Mouse (Mus musculus) forebrain, embryonic 11.5 days (tissue): ENCODE results near the gene Slc9a2. TPM values are rescaled to one million over a fixed set of nuclear protein-coding genes. Genes with fewer than 3 reads are reported as not detected.

Experiments used
- ATAC-seq: fragments of 200-750 bp; cut with Nextera tagmentation; replicated peaks from 2 replicates; pipeline ENCODE4 v1.8.0; 2017; ENCODE audit warnings: moderate TSS enrichment; ENCODE audit not compliant: low FRiP score
- DNase-seq: peaks from one replicate; pipeline ENCODE4 v3.0.0-alpha.2; 2017; ENCODE audit warnings: low spot score
- H3K27ac ChIP-seq: fragments of 300-500 bp; sonication (generic); 2 replicates; pipeline ENCODE4 v1.5.1; 2014; ENCODE audit warnings: low read depth, low read length
- H3K27me3 ChIP-seq: fragments of 300-500 bp; sonication (generic); 2 replicates; pipeline ENCODE4 v1.6.1; 2014; ENCODE audit warnings: mild to moderate bottlenecking, low read length, mixed read lengths; ENCODE audit not compliant: control insufficient read depth, insufficient read depth
- H3K36me3 ChIP-seq: fragments of 300-500 bp; sonication (generic); 2 replicates; pipeline ENCODE4 v1.6.1; 2014; ENCODE audit warnings: mild to moderate bottlenecking, low read length, moderate library complexity, mixed read lengths; ENCODE audit not compliant: control insufficient read depth, insufficient read depth
- H3K4me1 ChIP-seq: fragments of 300-500 bp; sonication (generic); replicated peaks from 2 replicates; pipeline ENCODE4 v1.6.1; 2014; ENCODE audit warnings: low read length, mixed read lengths; ENCODE audit not compliant: control insufficient read depth, insufficient read depth
- H3K4me2 ChIP-seq: fragments of 300-500 bp; sonication (generic); 2 replicates; pipeline ENCODE4 v1.6.1; 2014; ENCODE audit warnings: low read depth, mild to moderate bottlenecking, low read length, moderate library complexity, mixed read lengths; ENCODE audit not compliant: severe bottlenecking
- H3K4me3 ChIP-seq: fragments of 300-500 bp; sonication (generic); 2 replicates; pipeline ENCODE4 v1.5.1; 2014; ENCODE audit warnings: low read depth, low read length
- H3K9ac ChIP-seq: fragments of 300-500 bp; sonication (generic); 2 replicates; pipeline ENCODE4 v1.6.1; 2014; ENCODE audit warnings: low read length
- H3K9me3 ChIP-seq: fragments of 300-500 bp; sonication (generic); 2 replicates; pipeline ENCODE4 v1.6.1; 2016; ENCODE audit warnings: low read length, mixed read lengths; ENCODE audit not compliant: control insufficient read depth
- WGBS: fragments of 180-500 bp; shearing (Covaris S2); extraction: QIAGEN DNeasy Blood & Tissue Kit; methylation state at CpG from one replicate; pipeline ENCODE4 v1.1.7; 2014; 5-methylcytosine and 5-hydroxymethylcytosine counted together
- polyA plus RNA-seq: library from polyadenylated mRNA; unstranded; fragments of >200 nt; fragmentation: Nextera tagmentation; extraction: Ambion mirVana; gene quantifications from 2 replicates; pipeline ENCODE4 v1.2.1, GENCODE M21; 2014

Gene Slc9a2
- 0.07 TPM in 1 of 2 replicates, not detected in the other for polyA plus RNA-seq

DNA sequence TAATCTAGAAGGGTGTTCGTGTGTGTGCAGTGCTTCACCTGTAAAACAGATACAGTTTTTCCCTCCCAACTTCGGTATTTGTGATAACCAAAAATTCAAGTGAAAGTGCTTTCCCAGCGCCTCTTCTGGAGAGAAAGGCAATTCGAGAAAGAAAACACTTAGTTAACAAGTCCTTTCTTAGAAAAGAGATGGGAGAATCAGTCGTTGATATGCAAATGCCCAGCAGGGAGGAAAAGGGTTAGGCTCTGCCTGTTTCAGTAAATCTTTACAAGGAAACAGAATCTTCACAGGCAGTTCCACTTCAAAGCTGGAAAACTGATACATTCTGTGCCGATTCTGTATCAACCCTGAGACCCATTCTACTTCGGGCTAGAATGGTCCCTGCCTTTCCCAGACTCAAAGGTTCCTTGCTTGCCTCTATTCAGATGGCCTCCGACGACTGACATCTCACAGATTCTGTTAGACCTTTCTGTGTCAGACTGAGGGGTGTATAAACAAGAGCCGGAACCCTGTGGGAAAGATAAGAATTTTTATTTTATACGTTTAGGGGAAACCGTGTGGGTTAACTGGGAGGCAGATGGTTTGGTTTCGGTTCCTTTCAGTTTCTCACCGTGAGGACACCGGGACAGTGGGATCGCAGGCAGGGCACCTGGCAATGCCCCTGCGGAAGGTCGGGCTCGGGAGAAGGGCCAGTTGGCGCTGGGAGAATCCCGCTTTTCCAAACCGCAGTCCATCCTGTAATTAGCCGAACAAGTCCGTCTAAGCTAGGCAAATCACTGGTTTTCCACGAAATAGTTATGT is at the start of gene Slc9a2:
TSS of gene Slc9a2 (plus strand) at position 508 of the 801 bp plus-strand sequence.
- H3K36me3 ChIP-seq = no peaks in the 10 kb centered on the region
- H3K4me1 ChIP-seq = peaks cover 7% of the 10 kb centered on the region
- no peak within 1 kb of the TSS for H3K27ac ChIP-seq
- ATAC-seq (no peak), DNase-seq (peak; percentile 55)
- peak within 1 kb of the TSS; percentile 54 for H3K4me3 ChIP-seq
- peak within 1 kb of the TSS; percentile 97 for H3K4me2 ChIP-seq
- peaks cover 37% of the 10 kb centered on the region for H3K27me3 ChIP-seq
- peak within 1 kb of the TSS; percentile 41 for H3K9ac ChIP-seq
- WGBS = 5% methylated on average over 25 of the region's 25 CpGs
- no peaks in the 10 kb centered on the region for H3K9me3 ChIP-seq

- Histone ChIP-seq H3K4me3 (no peak overlapping the region), H3K27me3 (no peaks in the 10 kb centered on the region), H3K27ac (no peak overlapping the region), H3K36me3 (no peaks in the 10 kb centered on the region), H3K4me1 (no peaks in the 10 kb centered on the region), H3K9ac (no peak overlapping the region), H3K9me3 (no peaks in the 10 kb centered on the region), H3K4me2 (no peak overlapping the region)
- ATAC-seq (no peak), DNase-seq (no peak)
- 73% methylated on average over 2 of the region's 2 CpGs for WGBS
These were observed 47.8 kb upstream of the Slc9a2 start for GRCm38 (mm10) chr1:40632407-40633062.

- H3K9ac ChIP-seq = no peak overlapping the region
- H3K27me3 ChIP-seq = no peaks in the 10 kb centered on the region
- H3K4me2 ChIP-seq = no peak overlapping the region
- H3K36me3 ChIP-seq = no peaks in the 10 kb centered on the region
- H3K9me3 ChIP-seq = no peaks in the 10 kb centered on the region
- no peaks in the 10 kb centered on the region for H3K4me1 ChIP-seq
- ATAC-seq = no peak
- H3K27ac ChIP-seq = no peak overlapping the region
- H3K4me3 ChIP-seq = no peak overlapping the region
- WGBS = 77% methylated on average over 4 of the region's 4 CpGs
- no peak for DNase-seq
These were observed 45.8 kb upstream of the Slc9a2 start for GRCm38 (mm10) chr1:40634608-40635007.

DNA sequence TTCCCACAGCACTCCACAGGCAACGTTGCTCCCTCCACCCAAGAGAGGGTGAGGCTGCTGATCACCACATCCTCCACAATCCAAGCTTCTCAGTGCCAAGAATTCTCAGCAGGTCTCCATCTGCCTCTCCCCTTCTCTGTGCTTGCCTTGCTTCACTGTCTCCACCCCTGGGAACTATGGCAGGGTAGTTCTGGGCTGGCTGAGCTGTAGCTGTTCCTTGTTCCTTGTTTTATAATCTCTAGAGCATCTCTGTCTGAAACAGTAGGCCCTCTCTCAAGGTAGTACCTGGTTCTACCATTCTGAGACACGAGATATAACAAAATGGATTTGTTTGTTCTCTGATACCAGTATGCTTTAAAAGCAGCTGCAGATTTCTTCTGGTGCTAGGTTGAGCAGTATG is 32.1 kb upstream of the Slc9a2 start:
- DNase-seq (no peak), ATAC-seq (no peak)
- WGBS = 86% methylated on average over 2 of the region's 2 CpGs
- Histone ChIP-seq H3K27ac (no peak overlapping the region), H3K36me3 (no peaks in the 10 kb centered on the region), H3K4me3 (no peak overlapping the region), H3K27me3 (no peaks in the 10 kb centered on the region), H3K4me2 (no peak overlapping the region), H3K9ac (no peak overlapping the region), H3K9me3 (no peaks in the 10 kb centered on the region), H3K4me1 (no peaks in the 10 kb centered on the region)

GRCm38 (mm10) chr1:40650803-40651497 is 29.4 kb upstream of the Slc9a2 start:
- H3K4me1 ChIP-seq = no peaks in the 10 kb centered on the region
- no peak overlapping the region for H3K9ac ChIP-seq
- H3K4me3 ChIP-seq = no peak overlapping the region
- H3K36me3 ChIP-seq = no peaks in the 10 kb centered on the region
- H3K27ac ChIP-seq = no peak overlapping the region
- no peaks in the 10 kb centered on the region for H3K27me3 ChIP-seq
- 63% methylated on average over 6 of the region's 6 CpGs for WGBS
- DNase-seq (no peak), ATAC-seq (no peak)
- H3K9me3 ChIP-seq = no peaks in the 10 kb centered on the region
- no peak overlapping the region for H3K4me2 ChIP-seq

DNA sequence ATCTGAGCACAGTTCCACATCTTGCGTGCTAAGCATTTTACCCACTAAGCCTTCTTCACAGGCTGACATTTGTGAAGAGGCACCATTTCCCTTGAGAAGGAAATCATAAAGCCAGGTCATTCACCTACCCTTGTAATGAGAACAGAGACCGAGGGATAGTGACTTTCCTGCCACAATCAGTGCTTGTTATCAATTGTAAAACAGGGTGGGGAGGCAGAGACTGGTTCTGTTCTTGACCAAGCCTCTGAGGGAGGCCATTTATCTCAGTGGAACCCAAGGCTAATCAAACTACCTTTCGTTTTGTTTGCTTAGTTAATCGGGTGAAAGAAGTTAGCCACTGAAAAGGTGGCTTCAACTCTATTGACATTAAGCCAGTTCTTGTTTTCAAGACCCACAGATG is 23.3 kb upstream of the Slc9a2 start:
- H3K27ac ChIP-seq = no peak overlapping the region
- no peak overlapping the region for H3K4me3 ChIP-seq
- H3K27me3 ChIP-seq = no peaks in the 10 kb centered on the region
- 88% methylated on average over 4 of the region's 4 CpGs for WGBS
- DNase-seq (no peak), ATAC-seq (no peak)
- H3K4me2 ChIP-seq = no peak overlapping the region
- no peak overlapping the region for H3K9ac ChIP-seq
- H3K4me1 ChIP-seq = no peaks in the 10 kb centered on the region
- H3K36me3 ChIP-seq = no peaks in the 10 kb centered on the region
- no peaks in the 10 kb centered on the region for H3K9me3 ChIP-seq

GRCm38 (mm10) chr1:40657978-40658496 is 22.3 kb upstream of the Slc9a2 start:
- Histone ChIP-seq H3K4me2 (no peak overlapping the region), H3K27me3 (no peaks in the 10 kb centered on the region), H3K9ac (no peak overlapping the region), H3K36me3 (no peaks in the 10 kb centered on the region), H3K4me1 (no peaks in the 10 kb centered on the region), H3K27ac (no peak overlapping the region), H3K9me3 (no peaks in the 10 kb centered on the region), H3K4me3 (no peak overlapping the region)
- ATAC-seq (no peak), DNase-seq (peak; percentile 71)
- 54% methylated on average over 8 of the region's 8 CpGs for WGBS

DNA sequence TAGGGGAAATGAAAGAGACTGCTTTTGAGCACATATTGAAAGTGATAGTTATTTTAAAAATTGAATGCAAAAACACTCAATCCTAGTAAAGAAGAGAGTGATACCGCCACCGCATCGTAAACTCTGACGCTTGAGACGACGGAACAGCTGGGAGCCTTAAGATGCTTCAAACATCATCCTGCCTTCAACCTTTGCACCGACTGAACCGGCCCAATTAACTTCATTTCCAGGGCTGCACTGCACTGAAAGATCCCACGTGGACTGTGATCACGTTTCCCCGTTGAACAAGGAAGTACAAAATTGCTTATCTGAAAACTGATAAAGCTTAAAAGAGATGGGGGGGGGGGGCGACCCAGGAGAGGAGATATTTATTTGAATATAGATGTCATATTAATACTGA is 21.4 kb upstream of the Slc9a2 start:
- Histone ChIP-seq H3K9me3 (no peaks in the 10 kb centered on the region), H3K4me1 (no peaks in the 10 kb centered on the region), H3K27ac (no peak overlapping the region), H3K27me3 (no peaks in the 10 kb centered on the region), H3K4me3 (no peak overlapping the region), H3K36me3 (no peaks in the 10 kb centered on the region), H3K9ac (no peak overlapping the region), H3K4me2 (no peak overlapping the region)
- no peak for ATAC-seq
- WGBS = 72% methylated on average over 12 of the region's 12 CpGs
- DNase-seq = no peak
